Mouse (Mus musculus): ENCODE data around the gene Col4a3. TPM values are rescaled to one million over a fixed set of nuclear protein-coding genes. Genes with fewer than 3 reads are reported as not detected.

Col4a3 gene
- polyA plus RNA-seq, 1 experiment, result 0.20 TPM

DNA sequence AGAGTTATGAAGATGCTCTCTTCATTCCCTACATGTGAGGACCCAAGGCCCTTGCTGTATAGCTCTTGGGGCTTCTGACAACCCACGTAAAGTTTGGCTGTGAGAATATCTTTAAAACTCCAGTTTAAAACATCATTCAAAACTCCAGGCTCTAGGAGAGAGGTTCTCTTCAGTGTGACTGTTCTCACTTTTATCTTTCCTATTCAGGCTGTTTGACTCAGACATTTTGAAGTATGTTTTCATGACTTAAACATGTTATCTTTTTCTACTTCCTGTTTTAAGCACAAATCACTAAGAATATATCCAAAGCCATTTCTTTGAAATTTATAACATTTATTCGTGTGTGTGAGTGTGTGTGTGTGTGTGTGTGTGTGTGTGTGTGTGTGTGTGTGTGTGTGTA, 38.8 kb downstream of the Col4a3 start:
- 65% methylated on average over 2 of the region's 2 CpGs for WGBS
- no peak for TF ChIP-seq POLR2A (IDR thresholded peaks at IDR 0.05; ENCODE audit: low read depth, low read length)
- no peak for TF ChIP-seq CTCF (IDR thresholded peaks at IDR 0.05; ENCODE audit: extremely low read depth, insufficient read length, insufficient replicate concordance, low read depth, low read length)
- H3K36me3 ChIP-seq (ENCODE audit: control insufficient read depth, insufficient read depth, low read length), result no peaks in the 10 kb centered on the region
- H3K27ac ChIP-seq (ENCODE audit: insufficient read depth, low read depth, low read length), result no peak overlapping the region
- no peaks in the 10 kb centered on the region for H3K4me1 ChIP-seq (ENCODE audit: control insufficient read depth, insufficient read depth, insufficient read length, low read length)
- no peak overlapping the region for H3K4me3 ChIP-seq (ENCODE audit: low read depth, low read length)
- H3K27me3 ChIP-seq (ENCODE audit: control insufficient read depth, insufficient read depth, low read length), result no peaks in the 10 kb centered on the region

DNA sequence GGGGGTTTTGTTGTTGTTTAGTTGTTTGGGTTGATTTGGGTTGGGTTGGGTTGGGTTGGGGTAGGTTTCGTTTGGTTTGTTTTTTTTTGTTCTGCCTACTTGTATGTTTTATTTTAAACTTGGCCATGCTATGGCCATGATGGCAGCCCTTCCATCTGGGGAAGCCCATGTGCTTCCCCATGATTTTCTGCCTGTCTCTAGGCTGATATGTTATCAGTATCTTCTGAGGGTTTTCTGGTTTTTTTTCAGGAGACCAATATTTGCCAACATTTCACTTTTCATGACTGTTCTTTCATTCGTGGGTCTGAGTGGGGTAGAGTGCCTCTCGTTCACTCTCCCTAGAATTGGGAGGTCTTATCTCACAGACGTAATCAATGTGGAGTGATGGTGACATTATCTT, 40.9 kb downstream of the Col4a3 start:
- no peak for TF ChIP-seq POLR2A (IDR thresholded peaks at IDR 0.05; ENCODE audit: low read depth, low read length)
- Histone ChIP-seq H3K4me1 (ENCODE audit: control insufficient read depth, insufficient read depth, insufficient read length, low read length) (no peaks in the 10 kb centered on the region), H3K36me3 (ENCODE audit: control insufficient read depth, insufficient read depth, low read length) (no peaks in the 10 kb centered on the region), H3K27me3 (ENCODE audit: control insufficient read depth, insufficient read depth, low read length) (no peaks in the 10 kb centered on the region), H3K4me3 (ENCODE audit: low read depth, low read length) (no peak overlapping the region), H3K27ac (ENCODE audit: insufficient read depth, low read depth, low read length) (no peak overlapping the region)
- WGBS, result 29% methylated on average over 4 of the region's 4 CpGs

DNA sequence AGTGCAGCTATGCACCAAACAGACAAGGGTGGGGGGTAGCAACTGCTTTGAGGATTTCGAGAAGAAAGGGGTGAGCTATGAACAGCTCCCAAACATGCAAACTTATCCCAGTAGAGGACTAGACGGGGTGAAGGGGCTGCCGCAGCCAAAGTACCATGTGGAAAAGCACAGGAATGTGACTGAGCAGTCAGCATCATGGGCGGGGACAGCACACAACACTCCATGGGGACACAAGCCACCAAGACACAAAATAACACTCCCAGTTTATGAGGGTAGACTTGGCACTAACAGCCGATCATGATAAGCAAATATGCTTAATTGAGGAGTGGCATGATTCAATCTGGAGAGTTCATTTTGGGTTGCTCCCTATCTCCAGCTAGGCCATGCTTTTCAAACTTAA, 42.8 kb downstream of the Col4a3 start:
- no peaks in the 10 kb centered on the region for H3K27me3 ChIP-seq (ENCODE audit: control insufficient read depth, insufficient read depth, low read length)
- 54% methylated on average over 5 of the region's 5 CpGs for WGBS
- H3K27ac ChIP-seq (ENCODE audit: insufficient read depth, low read depth, low read length), result no peak overlapping the region
- TF ChIP-seq CTCF (IDR thresholded peaks at IDR 0.05; ENCODE audit: extremely low read depth, insufficient read length, insufficient replicate concordance, low read depth, low read length), result no peak
- H3K4me1 ChIP-seq (ENCODE audit: control insufficient read depth, insufficient read depth, insufficient read length, low read length), result no peaks in the 10 kb centered on the region
- no peaks in the 10 kb centered on the region for H3K36me3 ChIP-seq (ENCODE audit: control insufficient read depth, insufficient read depth, low read length)
- no peak overlapping the region for H3K4me3 ChIP-seq (ENCODE audit: low read depth, low read length)

DNA sequence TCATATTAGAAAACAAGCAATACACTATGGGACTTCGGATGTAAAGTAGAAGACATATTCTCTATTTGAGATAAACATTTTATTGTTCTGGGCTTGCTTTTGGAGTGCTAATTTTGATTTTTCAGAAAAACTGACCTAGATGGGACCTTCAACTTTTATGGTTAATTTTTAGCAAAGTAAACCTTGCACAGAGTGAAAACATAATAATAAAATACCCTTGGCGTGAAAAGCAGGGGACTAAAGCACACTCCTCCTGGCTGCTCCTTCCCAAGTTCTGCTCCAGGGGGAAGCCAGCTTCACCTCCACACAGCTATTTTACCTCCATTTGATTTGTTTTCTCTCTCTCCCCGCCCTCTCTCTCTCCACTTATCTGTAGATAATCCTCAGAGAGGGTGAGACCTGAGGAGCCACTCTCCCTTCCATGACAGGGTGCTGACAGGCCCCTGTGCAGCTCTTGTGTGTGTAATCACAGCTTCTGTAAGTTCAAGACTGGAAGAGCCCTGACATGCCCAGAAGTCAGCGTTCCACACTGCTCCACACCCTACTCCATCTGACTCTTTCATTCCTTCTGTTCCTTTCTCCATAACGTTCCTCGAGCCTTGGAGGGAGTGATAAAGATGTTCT, 44.6 kb downstream of the Col4a3 start:
- Histone ChIP-seq H3K4me3 (ENCODE audit: low read depth, low read length) (no peak overlapping the region), H3K27me3 (ENCODE audit: control insufficient read depth, insufficient read depth, low read length) (no peaks in the 10 kb centered on the region), H3K27ac (ENCODE audit: insufficient read depth, low read depth, low read length) (no peak overlapping the region), H3K36me3 (ENCODE audit: control insufficient read depth, insufficient read depth, low read length) (no peaks in the 10 kb centered on the region), H3K4me1 (ENCODE audit: control insufficient read depth, insufficient read depth, insufficient read length, low read length) (no peaks in the 10 kb centered on the region)
- WGBS, result 37% methylated on average over 6 of the region's 6 CpGs
- no peak for TF ChIP-seq POLR2A (IDR thresholded peaks at IDR 0.05; ENCODE audit: low read depth, low read length)
- no peak for TF ChIP-seq CTCF (IDR thresholded peaks at IDR 0.05; ENCODE audit: extremely low read depth, insufficient read length, insufficient replicate concordance, low read depth, low read length)

GRCm38 (mm10) chr1:82634545-82635253, 48.0 kb downstream of the Col4a3 start:
- no peak overlapping the region for H3K27ac ChIP-seq (ENCODE audit: insufficient read depth, low read depth, low read length)
- H3K4me3 ChIP-seq (ENCODE audit: low read depth, low read length), result no peak overlapping the region
- H3K27me3 ChIP-seq (ENCODE audit: control insufficient read depth, insufficient read depth, low read length), result no peaks in the 10 kb centered on the region
- H3K4me1 ChIP-seq (ENCODE audit: control insufficient read depth, insufficient read depth, insufficient read length, low read length), result no peaks in the 10 kb centered on the region
- H3K36me3 ChIP-seq (ENCODE audit: control insufficient read depth, insufficient read depth, low read length), result no peaks in the 10 kb centered on the region
- TF ChIP-seq POLR2A (IDR thresholded peaks at IDR 0.05; ENCODE audit: low read depth, low read length) (no peak), CTCF (IDR thresholded peaks at IDR 0.05; ENCODE audit: extremely low read depth, insufficient read length, insufficient replicate concordance, low read depth, low read length) (no peak)
- WGBS, result 76% methylated on average over 19 of the region's 19 CpGs

GRCm38 (mm10) chr1:82635254-82635620, 48.5 kb downstream of the Col4a3 start:
- 75% methylated on average over 9 of the region's 9 CpGs for WGBS
- Histone ChIP-seq H3K36me3 (ENCODE audit: control insufficient read depth, insufficient read depth, low read length) (no peaks in the 10 kb centered on the region), H3K27ac (ENCODE audit: insufficient read depth, low read depth, low read length) (no peak overlapping the region), H3K27me3 (ENCODE audit: control insufficient read depth, insufficient read depth, low read length) (no peaks in the 10 kb centered on the region), H3K4me1 (ENCODE audit: control insufficient read depth, insufficient read depth, insufficient read length, low read length) (no peaks in the 10 kb centered on the region), H3K4me3 (ENCODE audit: low read depth, low read length) (no peak overlapping the region)
- TF ChIP-seq CTCF (IDR thresholded peaks at IDR 0.05; ENCODE audit: extremely low read depth, insufficient read length, insufficient replicate concordance, low read depth, low read length) (no peak), POLR2A (IDR thresholded peaks at IDR 0.05; ENCODE audit: low read depth, low read length) (no peak)

DNA sequence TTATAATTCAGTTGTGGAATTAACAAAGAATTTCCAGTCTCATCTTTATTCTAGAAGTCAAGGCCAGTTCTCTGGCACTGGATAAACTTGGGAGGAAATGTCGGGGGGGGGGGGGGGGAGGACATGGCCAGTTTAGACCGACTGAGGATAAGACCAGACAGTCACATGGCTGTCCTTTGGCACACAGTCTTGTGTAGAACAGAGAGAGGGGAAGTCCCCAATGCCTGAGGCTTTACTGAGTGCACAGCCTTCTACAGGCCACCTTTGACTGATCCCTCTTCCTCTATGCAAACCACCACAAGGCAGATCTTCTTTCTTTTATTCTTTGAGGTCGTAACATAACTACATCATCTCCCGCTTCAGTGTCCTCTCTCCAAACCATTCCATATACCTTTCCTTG, 49.6 kb downstream of the Col4a3 start:
- Histone ChIP-seq H3K27me3 (ENCODE audit: control insufficient read depth, insufficient read depth, low read length) (no peaks in the 10 kb centered on the region), H3K4me1 (ENCODE audit: control insufficient read depth, insufficient read depth, insufficient read length, low read length) (no peaks in the 10 kb centered on the region), H3K36me3 (ENCODE audit: control insufficient read depth, insufficient read depth, low read length) (no peaks in the 10 kb centered on the region), H3K4me3 (ENCODE audit: low read depth, low read length) (no peak overlapping the region), H3K27ac (ENCODE audit: insufficient read depth, low read depth, low read length) (no peak overlapping the region)
- 61% methylated on average over 4 of the region's 4 CpGs for WGBS
- TF ChIP-seq CTCF (IDR thresholded peaks at IDR 0.05; ENCODE audit: extremely low read depth, insufficient read length, insufficient replicate concordance, low read depth, low read length), result no peak
- no peak for TF ChIP-seq POLR2A (IDR thresholded peaks at IDR 0.05; ENCODE audit: low read depth, low read length)
